ENCODE assay signal across 14 mouse cellular contexts in genomic region chr17:3610307-3610754, GRCm38 (mm10). TPM values are rescaled to one million over a fixed set of nuclear protein-coding genes. Genes with fewer than 3 reads are reported as not detected.
DNase-seq lines count a peak whose midpoint lies in the region; ATAC-seq and TF ChIP-seq lines count a peak whose summit lies in the region.
"Had no signal": no experiment of that assay in that cellular context is flagged by ENCODE, and none has a peak within 500 bp of the region (broad histone marks: within the 10 kb centered on the region; RNA-seq: fewer than 3 reads in every experiment).

No protein-coding gene starts in this region.

- peak overlapping the region; percentile 95 for H3K27ac ChIP-seq in hindbrain, embryonic 14.5 days
- peak overlapping the region; percentile 83 for H3K27ac ChIP-seq in midbrain, postnatal 0 days (ENCODE audit: low read depth, low read length)
- no peak overlapping the region for H3K27ac ChIP-seq in heart, embryonic 11.5 days (ENCODE audit: low read depth, low read length)
- H3K27ac ChIP-seq: embryonic facial prominence, embryonic 10.5 days; heart, embryonic 15.5 days; limb, embryonic 13.5 days had no signal

- peak; percentile 16 for DNase-seq in embryo, embryonic 11 days
- no peak for DNase-seq in embryo, embryonic 9.5 days (ENCODE audit: extremely low spot score)
- DNase-seq in brain, embryonic 18.5 days (ENCODE audit: low read depth, low spot score), result peak; percentile 6
- peak; percentile 34 for DNase-seq in hindbrain, embryonic 14.5 days (ENCODE audit: low spot score)
- DNase-seq in midbrain, postnatal 0 days (ENCODE audit: low spot score), result peak; percentile 15
- no peak for DNase-seq in frontal cortex, postnatal 36 days (ENCODE audit: low spot score in 2 of 2)
- no peak for DNase-seq in left cerebral cortex, adult 9 months (ENCODE audit: low spot score in 2 of 2)
- DNase-seq: kidney, adult 8-10 months; lung, postnatal 14 days had no signal

- no peaks in the 10 kb centered on the region for H3K27me3 ChIP-seq in hindbrain, embryonic 14.5 days (ENCODE audit: control insufficient read depth, insufficient read depth, low read length)
- no peaks in the 10 kb centered on the region for H3K27me3 ChIP-seq in midbrain, postnatal 0 days (ENCODE audit: insufficient read depth, low read length)
- no peaks in the 10 kb centered on the region for H3K27me3 ChIP-seq in heart, embryonic 11.5 days (ENCODE audit: control insufficient read depth, insufficient read depth, low read length)
- H3K27me3 ChIP-seq: heart, embryonic 15.5 days had no signal

- peak overlapping the region; percentile 29 for H3K4me3 ChIP-seq in hindbrain, embryonic 14.5 days (replicated peaks; ENCODE audit: low read length)
- 0 out of 2 replicates have a peak overlapping the region, but pooled peaks have one; percentile 3 for H3K4me3 ChIP-seq in midbrain, postnatal 0 days (ENCODE audit: low read depth, low read length)
- H3K4me3 ChIP-seq in heart, embryonic 11.5 days (ENCODE audit: low read depth, low read length), result no peak overlapping the region
- H3K4me3 ChIP-seq: erythroblast, embryonic 14.5 days had no signal

- H3K9me3 ChIP-seq in hindbrain, embryonic 14.5 days (ENCODE audit: control insufficient read depth, low read length), result no peaks in the 10 kb centered on the region
- no peaks in the 10 kb centered on the region for H3K9me3 ChIP-seq in midbrain, postnatal 0 days (ENCODE audit: low read length)
- H3K9me3 ChIP-seq in heart, embryonic 11.5 days (replicated peaks; ENCODE audit: control insufficient read depth, low read length), result no peaks in the 10 kb centered on the region
- H3K9me3 ChIP-seq: embryonic facial prominence, embryonic 10.5 days; heart, embryonic 15.5 days; limb, embryonic 13.5 days had no signal

- H3K4me2 ChIP-seq in hindbrain, embryonic 14.5 days (replicated peaks), result peak overlapping the region; percentile 53
- H3K4me2 ChIP-seq in midbrain, postnatal 0 days (ENCODE audit: low read depth, low read length, poor library complexity, severe bottlenecking), result peak overlapping the region; percentile 46; the same call in 1 of the 2 replicates
- no peak overlapping the region for H3K4me2 ChIP-seq in heart, embryonic 11.5 days

- peak; percentile 53; the same call in 1 of the 2 replicates for ATAC-seq in hindbrain, embryonic 14.5 days (ENCODE audit: low FRiP score)
- no peak; the same call in 1 of the 2 replicates for ATAC-seq in midbrain, postnatal 0 days (ENCODE audit: low FRiP score)
- no peak for ATAC-seq in heart, embryonic 11.5 days (replicated peaks; ENCODE audit: insufficient number of reproducible peaks, low FRiP score, low TSS enrichment)

- no peak for TF ChIP-seq CTCF in midbrain, postnatal 0 days (IDR thresholded peaks at IDR 0.05)

- 27% methylated on average over 7 of the region's 7 CpGs for WGBS in hindbrain, embryonic 14.5 days
- WGBS in midbrain, postnatal 0 days, result 37% methylated on average over 7 of the region's 7 CpGs
- WGBS in heart, embryonic 11.5 days (ENCODE audit: insufficient replicate concordance), result 65% methylated on average over 7 of the region's 7 CpGs

- peak overlapping the region; percentile 70 for H3K9ac ChIP-seq in hindbrain, embryonic 14.5 days
- 0 out of 2 replicates have a peak overlapping the region, but pooled peaks have one; percentile 1 for H3K9ac ChIP-seq in midbrain, postnatal 0 days (replicated peaks; ENCODE audit: low read length, poor library complexity, severe bottlenecking)
- H3K9ac ChIP-seq in heart, embryonic 11.5 days (ENCODE audit: low read depth, low read length), result no peak overlapping the region
- H3K9ac ChIP-seq: heart, embryonic 15.5 days had no signal

- peaks cover 15% of the 10 kb centered on the region for H3K4me1 ChIP-seq in hindbrain, embryonic 14.5 days (replicated peaks; ENCODE audit: control insufficient read depth, insufficient read depth, low read length)
- H3K4me1 ChIP-seq in midbrain, postnatal 0 days (ENCODE audit: insufficient read depth, low read length), result peaks cover 7% of the 10 kb centered on the region
- H3K4me1 ChIP-seq in heart, embryonic 11.5 days (ENCODE audit: control insufficient read depth, insufficient read depth, low read length), result no peaks in the 10 kb centered on the region

- no peaks in the 10 kb centered on the region for H3K36me3 ChIP-seq in hindbrain, embryonic 14.5 days (replicated peaks; ENCODE audit: control insufficient read depth, insufficient read depth)
- H3K36me3 ChIP-seq in midbrain, postnatal 0 days (ENCODE audit: insufficient read depth, low read length), result no peaks in the 10 kb centered on the region
- no peaks in the 10 kb centered on the region for H3K36me3 ChIP-seq in heart, embryonic 11.5 days (ENCODE audit: control insufficient read depth, insufficient read depth, low read length)
- H3K36me3 ChIP-seq: embryonic facial prominence, embryonic 10.5 days; heart, embryonic 15.5 days; limb, embryonic 13.5 days had no signal

RNA-seq across cellular contexts. Expression of gene Tfb1m, which starts 52.8 kb away (rescaled TPM):
- 14.1 and 15.1 TPM in 2 replicates for polyA plus RNA-seq in hindbrain, embryonic 14.5 days (2014; fragmentation: Nextera tagmentation; extraction: Ambion mirVana)
- 9.6 and 12.4 TPM in 2 replicates for total RNA-seq in midbrain, postnatal 0 days (2014; rRNA removed)
- polyA plus RNA-seq in midbrain, postnatal 0 days (2015; fragmentation: Nextera tagmentation; extraction: Ambion mirVana), result 7.9 and 8.7 TPM in 2 replicates
- polyA plus RNA-seq in heart, embryonic 11.5 days (2014; fragmentation: Nextera tagmentation; extraction: Ambion mirVana), result 20.8 and 21.0 TPM in 2 replicates

Comparison
In these comparisons a context has a peak if more than half of its experiments do, and no peak if none do; other contexts are left out.
1. DNase-seq: peak in embryo, embryonic 11 days (single experiment), brain, embryonic 18.5 days (single experiment), hindbrain, embryonic 14.5 days (single experiment) and midbrain, postnatal 0 days (single experiment); none in embryo, embryonic 9.5 days (single experiment), frontal cortex, postnatal 36 days (0 of 2) and left cerebral cortex, adult 9 months (0 of 2).